Mouse (Mus musculus): ENCODE measurements around the gene Mospd1.
A peak's percentile ranks its signal among the peaks of the same experiment; 100 is the strongest.

GRCm38 (mm10) chrX:53341531-53341930, 28.8 kb downstream of the Mospd1 start:
- TF ChIP-seq CTCF (IDR thresholded peaks at IDR 0.05 in 2 of 3, conservative IDR thresholded peaks at IDR 0.05 in 1 of 3; ENCODE audit: control insufficient read depth in 1 of 3, insufficient read depth in 1 of 3, low read depth in 2 of 3, low read length in 3 of 3, poor library complexity in 1 of 3, severe bottlenecking in 1 of 3) (peak; percentile 60 to 76 (median 63)), MXI1 (IDR thresholded peaks at IDR 0.05; ENCODE audit: low read depth, low read length) (no peak)
